Mouse (Mus musculus) CH12.LX (cell line): ENCODE measurements around the gene Spns3. TPM values are rescaled to one million over a fixed set of nuclear protein-coding genes. Genes with fewer than 3 reads are reported as not detected.
A peak's percentile ranks its signal among the peaks of the same experiment; 100 is the strongest.

ENCODE experiments used
- DNase-seq: peaks from one replicate; pipeline ENCODE4 v3.0.0-alpha.2; 2013; ENCODE audit errors: extremely low read depth
- H3K27ac ChIP-seq: 2 replicates; pipeline ENCODE4 v1.5.1; 2012; ENCODE audit warnings: low read depth, mild to moderate bottlenecking, control low read depth, moderate library complexity; ENCODE audit not compliant: insufficient read depth
- H3K27me3 ChIP-seq: replicated peaks from 2 replicates; pipeline ENCODE3; 2012; ENCODE audit warnings: inconsistent platforms
- H3K36me3 ChIP-seq, 2 experiments: replicated peaks in 1 of 2; 2 replicates each; pipeline versions ENCODE3 to v1.6.1; 2012; ENCODE audit warnings: inconsistent platforms in 1 of 2, low read length in 1 of 2, mild to moderate bottlenecking in 1 of 2, mixed read lengths in 1 of 2, moderate library complexity in 1 of 2; ENCODE audit not compliant: control insufficient read depth in 1 of 2, insufficient read depth in 1 of 2
- H3K4me1 ChIP-seq, 2 experiments: 2 replicates each; pipeline ENCODE4 v1.6.1; 2012; ENCODE audit warnings: inconsistent platforms in 1 of 2, moderate library complexity in 1 of 2; ENCODE audit not compliant: insufficient read depth in 2 of 2, control insufficient read depth in 1 of 2
- H3K4me2 ChIP-seq: 2 replicates; pipeline ENCODE4 v1.6.1; 2012; ENCODE audit warnings: low read depth, mild to moderate bottlenecking, control low read depth; ENCODE audit not compliant: poor library complexity, insufficient read depth, severe bottlenecking
- H3K4me3 ChIP-seq, 3 experiments: fragments of 150-350 bp in 1 of 3; sonication (generic) in 1 of 3; replicated peaks in 1 of 3; 2 replicates each; pipeline versions ENCODE3 to v1.5.1; 2011 to 2012; ENCODE audit warnings: low read depth in 2 of 3, low read length in 2 of 3, mild to moderate bottlenecking in 2 of 3, moderate library complexity in 2 of 3, control low read depth in 1 of 3, improper control_type of control experiment in 1 of 3, inconsistent platforms in 1 of 3, mixed read lengths in 1 of 3; ENCODE audit not compliant: poor library complexity in 1 of 3
- H3K79me2 ChIP-seq: replicated peaks from 2 replicates; pipeline ENCODE4 v1.6.1; 2012; ENCODE audit warnings: mild to moderate bottlenecking, moderate library complexity; ENCODE audit not compliant: control insufficient read depth, poor library complexity, insufficient read depth, severe bottlenecking; ENCODE audit errors: extremely low read depth
- H3K9ac ChIP-seq: 2 replicates; pipeline ENCODE4 v1.6.1; 2012; ENCODE audit warnings: low read depth, mild to moderate bottlenecking, control low read depth, moderate library complexity; ENCODE audit not compliant: insufficient read depth
- H3K9me3 ChIP-seq: replicated peaks from 2 replicates; pipeline ENCODE3; 2012; ENCODE audit warnings: low read length, inconsistent platforms, mixed read lengths
- BHLHE40 ChIP-seq: IDR thresholded peaks from 2 replicates; pipeline ENCODE4 v1.6.1; 2011; ENCODE audit warnings: mild to moderate bottlenecking, low read depth, low read length, improper control_type of control experiment
- CHD2 ChIP-seq: IDR thresholded peaks from 2 replicates; pipeline ENCODE4 v1.6.1; 2011; ENCODE audit warnings: low read length, improper control_type of control experiment
- CTCF ChIP-seq, 2 experiments: IDR thresholded peaks in 1 of 2; conservative IDR thresholded peaks in 1 of 2; 2 replicates each; pipeline ENCODE4 v1.5.1; 2011 to 2012; ENCODE audit warnings: low read depth in 2 of 2, low read length in 2 of 2, improper control_type of control experiment in 1 of 2, inconsistent platforms in 1 of 2, mild to moderate bottlenecking in 1 of 2, moderate library complexity in 1 of 2
- E2F4 ChIP-seq: IDR thresholded peaks from 2 replicates; pipeline ENCODE4 v1.6.1; 2011; ENCODE audit warnings: low read depth, low read length, improper control_type of control experiment; ENCODE audit not compliant: insufficient replicate concordance
- EP300 ChIP-seq: IDR thresholded peaks from 2 replicates; pipeline ENCODE4 v1.6.1; 2011; ENCODE audit warnings: low read length, improper control_type of control experiment
- ETS1 ChIP-seq: conservative IDR thresholded peaks from 2 replicates; pipeline ENCODE4 v1.6.1; 2012; ENCODE audit warnings: low read depth, mild to moderate bottlenecking, inconsistent platforms, low read length, improper control_type of control experiment, moderate library complexity
- HCFC1 ChIP-seq: IDR thresholded peaks from 2 replicates; pipeline ENCODE4 v1.6.1; 2012; ENCODE audit warnings: low read depth, mild to moderate bottlenecking, inconsistent platforms, low read length, improper control_type of control experiment
- IRF4 ChIP-seq: IDR thresholded peaks from 2 replicates; pipeline ENCODE4 v1.6.1; 2014; ENCODE audit warnings: low read depth, mild to moderate bottlenecking, inconsistent platforms, low read length, improper control_type of control experiment
- JUN ChIP-seq: IDR thresholded peaks from 2 replicates; pipeline ENCODE4 v1.6.1; 2011; ENCODE audit warnings: low read depth, mild to moderate bottlenecking, low read length, improper control_type of control experiment, moderate library complexity; ENCODE audit not compliant: insufficient read depth
- JUND ChIP-seq: conservative IDR thresholded peaks from 2 replicates; pipeline ENCODE4 v1.6.1; 2011; ENCODE audit warnings: low read depth, low read length, improper control_type of control experiment
- MAFK ChIP-seq: IDR thresholded peaks from 2 replicates; pipeline ENCODE4 v1.6.1; 2011; ENCODE audit warnings: low read length, improper control_type of control experiment; ENCODE audit not compliant: insufficient replicate concordance
- MAZ ChIP-seq: IDR thresholded peaks from 2 replicates; pipeline ENCODE4 v1.6.1; 2012; ENCODE audit warnings: low read depth, mild to moderate bottlenecking, inconsistent platforms, low read length, improper control_type of control experiment, moderate library complexity
- MEF2A ChIP-seq: IDR thresholded peaks from 2 replicates; pipeline ENCODE4 v1.6.1; 2014; ENCODE audit warnings: low read depth, mild to moderate bottlenecking, inconsistent platforms, low read length, improper control_type of control experiment, borderline replicate concordance
- MYC ChIP-seq: IDR thresholded peaks from 2 replicates; pipeline ENCODE4 v1.6.1; 2011; ENCODE audit warnings: low read depth, mild to moderate bottlenecking, improper control_type of control experiment, low read length
- NELFE ChIP-seq: IDR thresholded peaks from 2 replicates; pipeline ENCODE4 v1.6.1; 2011; ENCODE audit warnings: low read depth, low read length, improper control_type of control experiment
- NRF1 ChIP-seq: IDR thresholded peaks from 2 replicates; pipeline ENCODE4 v1.6.1; 2014; ENCODE audit warnings: low read depth, mild to moderate bottlenecking, inconsistent platforms, low read length, improper control_type of control experiment, moderate library complexity
- PAX5 ChIP-seq: IDR thresholded peaks from 2 replicates; pipeline ENCODE4 v1.6.1; 2012; ENCODE audit warnings: low read length, inconsistent platforms, mixed read lengths
- POLR2A ChIP-seq: IDR thresholded peaks from 2 replicates; pipeline ENCODE4 v1.6.1; 2011; ENCODE audit warnings: low read depth, mild to moderate bottlenecking, improper control_type of control experiment, low read length
- POLR2AphosphoS2 ChIP-seq: IDR thresholded peaks from 2 replicates; pipeline ENCODE4 v1.6.1; 2011; ENCODE audit warnings: low read depth, low read length, improper control_type of control experiment
- RAD21 ChIP-seq: IDR thresholded peaks from 2 replicates; pipeline ENCODE4 v1.6.1; 2011; ENCODE audit warnings: low read depth, mild to moderate bottlenecking, low read length, improper control_type of control experiment, moderate library complexity
- SIN3A ChIP-seq: IDR thresholded peaks from 2 replicates; pipeline ENCODE4 v1.6.1; 2012; ENCODE audit warnings: low read length, improper control_type of control experiment, inconsistent platforms
- SMC3 ChIP-seq: IDR thresholded peaks from 2 replicates; pipeline ENCODE4 v1.6.1; 2011; ENCODE audit warnings: low read depth, low read length, improper control_type of control experiment
- TCF12 ChIP-seq: IDR thresholded peaks from 2 replicates; pipeline ENCODE4 v1.6.1; 2014; ENCODE audit warnings: low read depth, mild to moderate bottlenecking, inconsistent platforms, low read length, improper control_type of control experiment
- USF2 ChIP-seq: conservative IDR thresholded peaks from 2 replicates; pipeline ENCODE4 v1.6.1; 2011; ENCODE audit warnings: low read depth, low read length, improper control_type of control experiment
- ZMIZ1 ChIP-seq: IDR thresholded peaks from 2 replicates; pipeline ENCODE4 v1.6.1; 2012; ENCODE audit warnings: low read depth, mild to moderate bottlenecking, inconsistent platforms, low read length, improper control_type of control experiment
- dilution Hi-C: fragments of 300-500 bp; cut with MboI; formaldehyde crosslinking; loops from 2 replicates; pipeline ENCODE4 v1.14.3; 2020; ENCODE audit warnings: low sequenced_read_pairs; ENCODE audit not compliant: extremely low pct_unique_long_range_greater_than_20kb, extremely low pct_ligation_motif_present
- in situ Hi-C: fragments of 300-500 bp; cut with MboI; formaldehyde crosslinking; loops from 3 replicates; pipeline ENCODE4 v1.14.3; 2019; ENCODE audit warnings: low sequenced_read_pairs, low pct_ligation_motif_present, low pct_unique_long_range_greater_than_20kb, mixed read lengths
- polyA plus RNA-seq: library from polyadenylated mRNA; unstranded; fragments of >175 nt; gene quantifications from 2 replicates; pipeline ENCODE4 v1.2.1, GENCODE M21; 2012; ENCODE audit warnings: low read depth; ENCODE audit not compliant: insufficient read length
- total RNA-seq, 2 experiments: library from RNA; depleted of rRNA; stranded (reverse); fragments of 300-350 nt in 1 of 2; fragments of >200 nt in 1 of 2; gene quantifications; 2 replicates each; pipeline ENCODE4 v1.2.3; 2012 to 2014

Spns3 gene
- total and polyA plus RNA-seq, 3 experiments: 0.21 to 1.8 (median 1.0) TPM

DNA sequence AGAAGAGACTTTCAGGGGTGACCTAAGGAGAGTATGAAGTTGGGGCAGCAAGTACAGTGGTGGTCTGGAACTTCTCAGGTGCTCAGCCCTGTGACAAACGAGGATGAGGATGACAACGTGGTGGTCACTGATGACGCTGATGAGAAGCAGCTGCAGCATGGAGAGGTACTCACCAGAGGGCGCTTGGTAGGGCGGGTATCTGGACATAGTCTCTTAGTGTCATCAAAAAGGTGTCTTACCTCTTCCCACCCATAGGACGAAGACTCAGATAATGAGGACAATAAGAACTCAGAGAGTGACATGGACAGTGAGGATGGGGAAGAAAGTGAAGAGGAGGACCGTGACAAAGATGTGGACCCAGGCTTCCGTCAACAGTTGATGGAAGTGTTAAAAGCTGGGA, 102.8 kb downstream of the Spns3 start:
- DNase-seq: no peak
- no peak overlapping the region for H3K4me2 ChIP-seq
- H3K4me3 ChIP-seq: no peak overlapping the region
- dilution Hi-C loops: no loop called here
- no peaks in the 10 kb centered on the region for H3K9me3 ChIP-seq
- no peaks in the 10 kb centered on the region for H3K27me3 ChIP-seq
- in situ Hi-C loops: loop anchor here (25.0 kb wide), 1 partner anchor 565 kb away; the partner anchor contains the start of gene Camkk1
- peaks cover 96 to 100% of the 10 kb centered on the region in 2 experiments for H3K36me3 ChIP-seq
- H3K79me2 ChIP-seq: peaks cover 27% of the 10 kb centered on the region
- H3K9ac ChIP-seq: no peak overlapping the region
- TF ChIP-seq CTCF (conservative IDR thresholded peaks at IDR 0.05 in 1 of 2, IDR thresholded peaks at IDR 0.05 in 1 of 2; ENCODE audit: low read depth in 2 of 2, low read length in 2 of 2) (peak in 1 of 2 experiments; percentile 50; a peak in 2 of 4 replicates), PAX5 (no peak), SMC3 (peak; percentile 10; the same call in 1 of the 2 replicates)
- H3K4me1 ChIP-seq: peaks cover 46 to 99% of the 10 kb centered on the region in 2 experiments
- peak overlapping the region; percentile 78; the same call in 1 of the 2 replicates for H3K27ac ChIP-seq

DNA sequence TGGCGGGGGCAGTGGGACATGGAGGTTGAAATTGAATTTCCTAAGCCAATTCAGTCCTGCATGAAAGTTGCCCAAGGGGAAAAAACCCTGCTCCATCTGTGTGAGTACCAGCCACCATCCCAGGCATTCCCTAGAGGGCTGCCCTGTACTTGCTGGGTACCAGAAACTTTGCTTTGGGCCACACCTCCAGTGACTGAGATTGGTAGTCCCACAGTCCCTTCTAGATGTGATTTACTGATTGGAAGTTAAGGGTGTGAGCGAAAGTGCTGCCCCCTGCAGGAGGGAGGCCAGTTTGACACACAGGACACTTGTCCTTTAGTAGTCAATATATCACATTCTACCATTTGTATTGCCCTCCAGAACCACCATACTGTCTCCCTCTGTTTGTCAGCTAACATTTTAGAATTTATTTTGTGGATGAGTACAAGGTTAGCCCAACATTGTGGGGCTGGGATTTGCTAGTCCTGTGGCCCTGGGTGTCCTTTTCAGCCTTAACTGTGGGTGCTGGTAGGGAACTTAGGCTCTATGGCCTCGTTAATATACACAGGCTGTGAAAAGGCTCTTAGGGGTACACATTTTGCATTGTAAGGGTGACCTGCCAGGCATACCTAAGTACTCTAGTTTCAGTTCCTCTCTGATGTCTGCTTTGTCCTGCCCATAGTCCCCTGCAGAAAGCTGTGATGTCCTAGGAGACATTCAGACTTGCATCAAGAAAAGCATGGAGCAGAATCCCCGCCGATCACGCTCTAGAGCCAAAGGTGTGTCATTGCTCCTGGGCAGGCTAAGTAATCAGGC, 103.8 kb downstream of the Spns3 start:
- in situ Hi-C loops: loop anchor here (25.0 kb wide), 1 partner anchor 566 kb away; the partner anchor contains the start of gene Camkk1
- TF ChIP-seq RAD21: no peak; the same call in none of the 2 replicates
- TF ChIP-seq USF2: no peak
- TF ChIP-seq CTCF (conservative IDR thresholded peaks at IDR 0.05 in 1 of 2, IDR thresholded peaks at IDR 0.05 in 1 of 2; ENCODE audit: low read depth in 2 of 2, low read length in 2 of 2): peak; percentile 84 to 90
- TF ChIP-seq IRF4: peak; percentile 99
- 0 out of 2 replicates have a peak, but pooled peaks have one; percentile 27 for TF ChIP-seq NRF1
- TF ChIP-seq NELFE: no peak
- TF ChIP-seq MAFK: no peak
- TF ChIP-seq JUN: no peak
- peak; percentile 95 for TF ChIP-seq EP300
- peak; percentile 23 for TF ChIP-seq SMC3
- peak; percentile 42; the same call in 1 of the 2 replicates for TF ChIP-seq TCF12
- TF ChIP-seq BHLHE40: peak; percentile 76
- TF ChIP-seq E2F4: no peak
- peak; percentile 65 for TF ChIP-seq HCFC1
- TF ChIP-seq SIN3A: peak; percentile 81
- TF ChIP-seq MAZ: peak; percentile 33; the same call in 1 of the 2 replicates
- no peak for TF ChIP-seq ZMIZ1
- 0 out of 2 replicates have a peak, but pooled peaks have one; percentile 39 for TF ChIP-seq CHD2
- TF ChIP-seq POLR2AphosphoS2: 0 out of 2 replicates have a peak, but pooled peaks have one; percentile 43
- TF ChIP-seq MYC: peak; percentile 50; the same call in 1 of the 2 replicates
- TF ChIP-seq JUND: peak; percentile 58
- TF ChIP-seq MEF2A: peak; percentile 62; the same call in 1 of the 2 replicates
- no peak; the same call in 1 of the 2 replicates for TF ChIP-seq POLR2A
- peak; percentile 55 for TF ChIP-seq ETS1
- TF ChIP-seq, all 38 proteins: peak for 16

More for the DNA sequence above, 103.8 kb downstream of the Spns3 start:
- peak overlapping the region; percentile 19 for H3K4me2 ChIP-seq
- peaks cover 91 to 95% of the 10 kb centered on the region in 2 experiments for H3K36me3 ChIP-seq
- H3K27ac ChIP-seq: peak overlapping the region; percentile 78
- no peaks in the 10 kb centered on the region for H3K9me3 ChIP-seq
- peaks cover 37% of the 10 kb centered on the region for H3K79me2 ChIP-seq
- no peak overlapping the region for H3K9ac ChIP-seq
- H3K27me3 ChIP-seq: no peaks in the 10 kb centered on the region
- peak; percentile 96 for DNase-seq
- dilution Hi-C loops: no loop called here
- H3K4me1 ChIP-seq: peaks cover 46 to 93% of the 10 kb centered on the region in 2 experiments
- no peak overlapping the region for H3K4me3 ChIP-seq
